Mouse (Mus musculus): ENCODE results near the gene N4bp3. TPM values are rescaled to one million over a fixed set of nuclear protein-coding genes. Genes with fewer than 3 reads are reported as not detected.
"Not testable (repeated sequence)": the region's sequence is repeated elsewhere in the genome, so short reads cannot be mapped to it uniquely, and the experiment has no call there.

The N4bp3 gene
- polyA plus RNA-seq, 1 experiment: 11.8 TPM

DNA sequence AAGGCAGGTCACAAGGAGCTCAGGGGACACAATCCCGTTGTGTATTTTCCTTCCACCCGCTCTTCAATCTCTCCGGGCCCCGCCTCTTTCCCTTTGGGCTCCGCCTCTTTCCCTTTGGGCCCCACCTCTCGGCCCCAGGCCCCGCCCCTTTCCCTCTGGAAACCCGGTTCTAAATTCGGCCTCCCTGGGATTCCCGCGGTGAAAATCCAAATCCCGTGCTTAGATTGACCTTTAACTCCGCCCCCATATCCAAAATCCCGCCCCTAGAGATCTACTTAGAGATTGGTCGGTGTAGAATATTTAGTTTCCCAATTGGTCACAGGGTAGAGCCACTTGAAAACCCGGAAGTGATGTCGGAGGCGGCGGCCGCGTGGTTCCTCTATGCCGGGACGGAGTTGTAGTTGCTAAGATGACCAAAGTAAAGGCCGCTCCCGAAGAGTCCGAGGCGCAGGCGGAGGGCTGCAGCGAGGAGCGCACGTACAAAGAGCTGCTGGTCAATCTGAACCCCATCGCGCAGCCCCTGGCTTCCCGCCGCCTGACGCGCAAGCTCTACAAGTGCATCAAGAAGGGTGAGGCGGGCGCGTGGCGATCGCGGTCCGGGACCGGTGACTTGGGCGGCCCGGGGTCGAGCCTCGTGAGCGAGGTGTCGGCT is 31.1 kb downstream of the N4bp3 start, which contains the start of gene Nhp2:
Nhp2 (plus strand) TSS at position 327 of the 652 bp plus-strand sequence.
- TF ChIP-seq CTCF (conservative IDR thresholded peaks at IDR 0.05; ENCODE audit: insufficient read depth, insufficient read length, low read depth, low read length) (no peak), POLR2A (IDR thresholded peaks at IDR 0.05; ENCODE audit: low read depth, low read length) (no peak)
- WGBS: under 1% methylated on average over 51 of the region's 51 CpGs

DNA sequence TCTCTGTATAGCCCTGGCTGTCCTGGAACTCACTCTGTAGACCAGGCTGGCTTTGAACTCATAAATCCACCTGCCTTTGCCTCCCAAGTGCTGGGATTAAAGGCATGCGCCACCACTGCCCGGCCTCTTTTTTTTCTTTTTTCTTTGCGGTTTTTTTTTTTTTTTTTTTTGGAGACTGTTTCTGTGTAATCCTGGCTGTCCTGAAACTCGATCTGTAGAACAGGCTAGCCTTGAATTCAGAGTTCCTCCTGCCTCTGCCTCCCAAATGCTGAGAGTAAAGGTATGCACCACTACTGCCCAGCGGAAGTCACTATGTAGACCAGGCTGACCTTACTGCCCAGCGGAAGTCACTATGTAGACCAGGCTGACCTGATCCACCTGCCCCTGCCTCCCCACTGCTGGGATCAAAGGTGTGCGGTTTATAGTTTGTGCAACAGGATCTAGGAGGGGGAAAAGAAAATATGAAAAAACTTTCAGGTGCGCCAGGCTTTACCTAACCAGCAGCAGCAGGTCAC is 31.7 kb downstream of the N4bp3 start:
- TF ChIP-seq CTCF (conservative IDR thresholded peaks at IDR 0.05; ENCODE audit: insufficient read depth, insufficient read length, low read depth, low read length): no peak
- TF ChIP-seq POLR2A (IDR thresholded peaks at IDR 0.05; ENCODE audit: low read depth, low read length): no peak
- H3K27me3 ChIP-seq (replicated peaks; ENCODE audit: control insufficient read depth, insufficient read depth, low read length): no peaks in the 10 kb centered on the region
- peaks cover 11% of the 10 kb centered on the region; the same call in 1 of the 2 replicates for H3K4me1 ChIP-seq (ENCODE audit: control insufficient read depth, insufficient read depth, low read length)
- no peaks in the 10 kb centered on the region; the same call in 1 of the 2 replicates for H3K36me3 ChIP-seq (ENCODE audit: control insufficient read depth, insufficient read depth, low read length)
- no peak for DNase-seq
- peak overlapping the region; percentile 17; the same call in 1 of the 2 replicates for H3K4me3 ChIP-seq (ENCODE audit: insufficient read depth, low read depth, low read length)
- 50% methylated on average over 8 of the region's 8 CpGs for WGBS
- peak overlapping the region; percentile 28; the same call in 1 of the 2 replicates for H3K27ac ChIP-seq (ENCODE audit: insufficient read depth, low read depth, low read length)

More for the DNA sequence above, 31.1 kb downstream of the N4bp3 start, which contains the start of gene Nhp2:
- peak; percentile 99 for DNase-seq
- peaks cover 10% of the 10 kb centered on the region; the same call in 1 of the 2 replicates for H3K4me1 ChIP-seq (ENCODE audit: control insufficient read depth, insufficient read depth, low read length)
- no peaks in the 10 kb centered on the region; the same call in 1 of the 2 replicates for H3K36me3 ChIP-seq (ENCODE audit: control insufficient read depth, insufficient read depth, low read length)
- no peaks in the 10 kb centered on the region for H3K27me3 ChIP-seq (replicated peaks; ENCODE audit: control insufficient read depth, insufficient read depth, low read length)
- peak within 1 kb of the TSS; percentile 86 for H3K4me3 ChIP-seq (ENCODE audit: insufficient read depth, low read depth, low read length)
- peak within 1 kb of the TSS; percentile 28; the same call in 1 of the 2 replicates for H3K27ac ChIP-seq (ENCODE audit: insufficient read depth, low read depth, low read length)

DNA sequence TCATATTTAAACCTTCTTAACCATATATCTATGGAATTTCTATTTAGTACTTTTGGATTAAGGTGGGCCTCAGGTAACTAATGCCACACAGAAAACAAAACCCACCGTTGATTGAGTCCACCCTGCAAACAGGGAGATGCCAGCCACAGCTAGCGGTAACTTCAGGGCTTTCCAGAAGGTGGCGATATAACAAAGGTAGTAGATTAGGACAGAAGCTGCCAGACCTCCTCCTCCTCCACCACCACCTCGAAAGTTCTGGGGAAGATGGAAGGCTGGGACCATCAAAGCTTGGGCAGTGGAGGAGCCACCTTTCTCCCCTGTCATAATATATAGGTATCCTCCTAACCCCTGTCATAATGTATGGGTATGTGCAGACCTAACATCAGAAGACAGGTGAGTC is 32.9 kb downstream of the N4bp3 start:
- H3K27me3 ChIP-seq (replicated peaks; ENCODE audit: control insufficient read depth, insufficient read depth, low read length): no peaks in the 10 kb centered on the region
- peaks cover 11% of the 10 kb centered on the region; the same call in 1 of the 2 replicates for H3K4me1 ChIP-seq (ENCODE audit: control insufficient read depth, insufficient read depth, low read length)
- WGBS: 2% methylated on average over 4 of the region's 4 CpGs
- no peak overlapping the region for H3K4me3 ChIP-seq (ENCODE audit: insufficient read depth, low read depth, low read length)
- peak; percentile 85 for DNase-seq
- no peaks in the 10 kb centered on the region for H3K36me3 ChIP-seq (ENCODE audit: control insufficient read depth, insufficient read depth, low read length)
- TF ChIP-seq CTCF (conservative IDR thresholded peaks at IDR 0.05; ENCODE audit: insufficient read depth, insufficient read length, low read depth, low read length) (peak; percentile 90), POLR2A (IDR thresholded peaks at IDR 0.05; ENCODE audit: low read depth, low read length) (no peak)
- H3K27ac ChIP-seq (ENCODE audit: insufficient read depth, low read depth, low read length): no peak overlapping the region

DNA sequence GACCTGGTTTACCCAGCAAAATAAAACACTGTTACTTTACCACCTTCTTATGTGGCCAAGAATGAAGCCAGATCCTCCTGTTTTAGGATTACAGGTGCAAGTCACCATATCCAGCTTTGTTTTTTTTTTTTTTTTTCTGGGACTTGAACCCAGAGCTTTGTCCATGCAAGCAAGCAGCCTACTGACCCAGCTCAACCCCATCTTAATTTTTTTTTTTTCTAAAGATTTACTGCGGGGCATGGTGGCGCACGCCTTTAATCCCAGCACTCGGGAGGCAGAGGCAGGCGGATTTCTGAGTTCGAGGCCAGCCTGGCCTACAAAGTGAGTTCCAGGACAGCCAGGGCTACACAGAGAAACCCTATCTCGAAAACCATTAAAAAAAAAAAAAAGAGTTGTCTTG is 34.5 kb downstream of the N4bp3 start:
- H3K36me3 ChIP-seq (ENCODE audit: control insufficient read depth, insufficient read depth, low read length); H3K4me3 ChIP-seq (ENCODE audit: insufficient read depth, low read depth, low read length); H3K27ac ChIP-seq (ENCODE audit: insufficient read depth, low read depth, low read length); H3K27me3 ChIP-seq (replicated peaks; ENCODE audit: control insufficient read depth, insufficient read depth, low read length); DNase-seq: not testable (repeated sequence)
- WGBS: 89% methylated on average over 7 of the region's 7 CpGs
- H3K4me1 ChIP-seq (ENCODE audit: control insufficient read depth, insufficient read depth, low read length): peaks cover 11% of the 10 kb centered on the region; the same call in 1 of the 2 replicates

DNA sequence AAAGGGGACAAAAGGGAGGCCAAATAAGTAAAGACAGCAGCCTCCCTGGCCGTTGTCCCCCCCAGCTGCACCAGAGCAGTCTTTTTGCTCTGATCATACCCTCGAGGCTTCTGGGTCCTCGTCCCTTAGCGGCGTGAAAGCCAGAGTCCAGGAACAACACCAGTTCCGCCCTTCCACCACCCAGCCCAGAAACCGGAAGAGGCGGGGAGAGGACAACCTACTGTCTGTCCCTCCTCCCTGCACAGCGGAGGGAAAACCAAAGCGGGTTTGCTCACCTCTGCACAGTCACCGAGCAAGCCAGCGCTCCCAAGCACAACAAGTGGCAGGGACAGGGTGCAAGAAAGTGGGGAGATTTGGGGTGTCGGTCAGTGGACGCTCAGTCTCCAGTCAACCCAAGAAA is 35.0 kb downstream of the N4bp3 start:
- WGBS: 1% methylated on average over 14 of the region's 14 CpGs
- Histone ChIP-seq H3K27me3 (replicated peaks; ENCODE audit: control insufficient read depth, insufficient read depth, low read length) (no peaks in the 10 kb centered on the region), H3K36me3 (ENCODE audit: control insufficient read depth, insufficient read depth, low read length) (no peaks in the 10 kb centered on the region), H3K4me3 (ENCODE audit: insufficient read depth, low read depth, low read length) (peak overlapping the region; percentile 68), H3K27ac (ENCODE audit: insufficient read depth, low read depth, low read length) (peak overlapping the region; percentile 98), H3K4me1 (ENCODE audit: control insufficient read depth, insufficient read depth, low read length) (peaks cover 11% of the 10 kb centered on the region; the same call in 1 of the 2 replicates)
- peak; percentile 90 for DNase-seq
- TF ChIP-seq POLR2A (IDR thresholded peaks at IDR 0.05; ENCODE audit: low read depth, low read length) (peak; percentile 89), CTCF (conservative IDR thresholded peaks at IDR 0.05; ENCODE audit: insufficient read depth, insufficient read length, low read depth, low read length) (no peak)

DNA sequence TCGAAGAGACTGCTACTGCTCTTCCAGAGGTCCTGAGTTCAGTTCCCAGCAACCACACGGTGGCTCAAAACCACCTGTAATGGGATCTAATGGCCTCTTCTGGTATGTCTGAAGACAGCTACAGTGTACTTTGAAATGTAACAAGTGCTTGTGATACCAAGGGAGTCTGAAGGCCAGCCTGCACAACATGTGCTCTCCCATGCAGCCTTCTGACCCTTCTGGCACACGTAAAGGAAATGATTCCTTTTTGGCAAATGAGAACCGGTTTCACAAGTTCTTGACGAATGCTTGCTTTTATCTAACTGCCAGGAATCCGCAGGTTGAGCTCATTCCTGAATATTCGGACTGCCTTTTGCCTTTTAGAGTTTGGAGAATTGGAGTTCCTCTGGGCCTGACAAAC is 35.5 kb downstream of the N4bp3 start:
- 15% methylated on average over 7 of the region's 7 CpGs for WGBS
- peak; percentile 49 for DNase-seq

DNA sequence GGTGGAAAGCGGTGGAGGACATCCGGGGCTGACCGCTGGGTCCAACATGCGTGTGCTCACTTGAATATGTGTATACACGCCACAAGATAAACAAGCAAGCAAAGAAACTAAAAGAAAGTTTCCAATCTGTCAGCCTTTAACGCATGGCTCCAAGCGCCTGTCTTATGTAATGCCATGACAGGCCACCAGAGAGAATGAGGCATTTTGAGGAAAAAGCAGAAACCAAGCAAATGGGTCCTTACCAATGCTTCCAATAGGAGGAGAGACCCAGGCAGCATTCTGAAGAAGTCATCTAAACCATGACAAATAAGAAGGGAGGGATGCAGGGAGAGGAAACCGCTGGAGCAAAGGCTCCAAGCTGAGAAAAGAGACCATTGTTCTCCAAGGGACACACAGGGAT is 36.4 kb downstream of the N4bp3 start:
- Histone ChIP-seq H3K36me3 (ENCODE audit: control insufficient read depth, insufficient read depth, low read length) (no peaks in the 10 kb centered on the region), H3K27ac (ENCODE audit: insufficient read depth, low read depth, low read length) (no peak overlapping the region), H3K4me1 (ENCODE audit: control insufficient read depth, insufficient read depth, low read length) (peaks cover 11% of the 10 kb centered on the region; the same call in 1 of the 2 replicates), H3K27me3 (replicated peaks; ENCODE audit: control insufficient read depth, insufficient read depth, low read length) (no peaks in the 10 kb centered on the region), H3K4me3 (ENCODE audit: insufficient read depth, low read depth, low read length) (no peak overlapping the region)
- no peak for DNase-seq
- 88% methylated on average over 8 of the region's 8 CpGs for WGBS
- TF ChIP-seq POLR2A (IDR thresholded peaks at IDR 0.05; ENCODE audit: low read depth, low read length) (no peak), CTCF (conservative IDR thresholded peaks at IDR 0.05; ENCODE audit: insufficient read depth, insufficient read length, low read depth, low read length) (no peak)

More for the DNA sequence above, 35.5 kb downstream of the N4bp3 start:
- Histone ChIP-seq H3K27me3 (replicated peaks; ENCODE audit: control insufficient read depth, insufficient read depth, low read length) (no peaks in the 10 kb centered on the region), H3K4me1 (ENCODE audit: control insufficient read depth, insufficient read depth, low read length) (peaks cover 11% of the 10 kb centered on the region; the same call in 1 of the 2 replicates), H3K27ac (ENCODE audit: insufficient read depth, low read depth, low read length) (peak overlapping the region; percentile 98), H3K36me3 (ENCODE audit: control insufficient read depth, insufficient read depth, low read length) (no peaks in the 10 kb centered on the region), H3K4me3 (ENCODE audit: insufficient read depth, low read depth, low read length) (no peak overlapping the region; the same call in 1 of the 2 replicates)
- TF ChIP-seq CTCF (conservative IDR thresholded peaks at IDR 0.05; ENCODE audit: insufficient read depth, insufficient read length, low read depth, low read length): no peak
- TF ChIP-seq POLR2A (IDR thresholded peaks at IDR 0.05; ENCODE audit: low read depth, low read length): no peak

DNA sequence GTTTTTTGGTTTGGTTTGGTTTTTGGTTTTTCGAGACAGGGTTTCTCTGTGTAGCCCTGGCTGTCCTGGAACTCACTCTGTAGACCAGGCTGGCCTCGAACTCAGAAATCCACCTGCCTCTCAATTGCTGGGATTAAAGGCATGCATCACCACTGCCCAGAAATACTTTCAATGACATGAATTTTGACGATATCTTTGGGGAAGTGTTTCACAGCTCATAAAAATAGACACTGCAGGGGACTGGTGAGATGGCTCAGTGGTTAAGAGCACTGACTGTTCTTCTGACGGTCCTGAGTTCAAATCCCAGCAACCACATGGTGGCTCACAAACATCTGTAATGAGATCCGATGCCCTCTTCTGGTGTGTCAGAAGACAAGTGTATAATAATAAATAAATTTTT is 40.7 kb downstream of the N4bp3 start:
- DNase-seq; H3K4me1 ChIP-seq (ENCODE audit: control insufficient read depth, insufficient read depth, low read length); H3K4me3 ChIP-seq (ENCODE audit: insufficient read depth, low read depth, low read length); H3K36me3 ChIP-seq (ENCODE audit: control insufficient read depth, insufficient read depth, low read length); H3K27ac ChIP-seq (ENCODE audit: insufficient read depth, low read depth, low read length); H3K27me3 ChIP-seq (replicated peaks; ENCODE audit: control insufficient read depth, insufficient read depth, low read length): not testable (repeated sequence)
- 89% methylated on average over 5 of the region's 5 CpGs for WGBS

All from kidney, adult 2 months (tissue).